Mouse (Mus musculus): ENCODE data around the gene Gm12666. TPM values are rescaled to one million over a fixed set of nuclear protein-coding genes. Genes with fewer than 3 reads are reported as not detected.
"Not testable (repeated sequence)": the region's sequence is repeated elsewhere in the genome, so short reads cannot be mapped to it uniquely, and the experiment has no call there.

Gene Gm12666
- 9.1 and 14.3 TPM in 2 replicates for total RNA-seq (2012; rRNA removed)

- DNase-seq (ENCODE audit: low read depth, low spot score); H3K27ac ChIP-seq (ENCODE audit: insufficient read depth, low read depth, low read length, poor library complexity, severe bottlenecking); H3K4me3 ChIP-seq (ENCODE audit: insufficient read depth in 1 of 2, low read depth in 1 of 2, low read length in 2 of 2, poor library complexity in 1 of 2, severe bottlenecking in 1 of 2); in situ Hi-C loops (cut with MboI; ENCODE audit: low sequenced_read_pairs in 2 of 2, unreplicated experiment in 2 of 2); H3K36me3 ChIP-seq (ENCODE audit: control insufficient read depth, insufficient read depth, low read length, poor library complexity, severe bottlenecking); H3K4me1 ChIP-seq (ENCODE audit: control insufficient read depth in 2 of 2, insufficient read depth in 2 of 2, low read length in 2 of 2, poor library complexity in 1 of 2); H3K9me3 ChIP-seq (ENCODE audit: control insufficient read depth, insufficient read depth, low read depth, low read length); H3K9ac ChIP-seq (ENCODE audit: insufficient read depth, low read depth, low read length, poor library complexity, severe bottlenecking): not testable (repeated sequence)
Observed at GRCm38 (mm10) chr4:92191649-92192048, at the start of gene Gm12666. Gene Gm12666 (minus strand): TSS chr4:92191749.

GRCm38 (mm10) chr4:92226326-92226725, 34.8 kb upstream of the Gm12666 start:
- no peak for DNase-seq (ENCODE audit: low read depth, low spot score)
- TF ChIP-seq HCFC1 (IDR thresholded peaks at IDR 0.05; ENCODE audit: borderline replicate concordance, insufficient read depth, low read length) = no peak
- TF ChIP-seq ZNF384 (IDR thresholded peaks at IDR 0.05; ENCODE audit: low read depth, low read length) = no peak
- no peak for TF ChIP-seq MAFK (IDR thresholded peaks at IDR 0.05; ENCODE audit: insufficient read depth, low read depth, low read length)
- no peak for TF ChIP-seq ZC3H11A (IDR thresholded peaks at IDR 0.05; ENCODE audit: borderline replicate concordance, low read depth, low read length)
- no peak for TF ChIP-seq CHD2 (IDR thresholded peaks at IDR 0.05; ENCODE audit: low read depth, low read length)
- Histone ChIP-seq H3K4me3 (ENCODE audit: insufficient read depth in 1 of 2, low read depth in 1 of 2, low read length in 2 of 2, poor library complexity in 1 of 2, severe bottlenecking in 1 of 2) (no peak overlapping the region), H3K27ac (ENCODE audit: insufficient read depth, low read depth, low read length, poor library complexity, severe bottlenecking) (no peak overlapping the region), H3K9ac (ENCODE audit: insufficient read depth, low read depth, low read length, poor library complexity, severe bottlenecking) (no peak overlapping the region), H3K36me3 (ENCODE audit: control insufficient read depth, insufficient read depth, low read length, poor library complexity, severe bottlenecking) (no peaks in the 10 kb centered on the region), H3K4me1 (ENCODE audit: control insufficient read depth in 2 of 2, insufficient read depth in 2 of 2, low read length in 2 of 2, poor library complexity in 1 of 2) (no peaks in the 10 kb centered on the region), H3K9me3 (ENCODE audit: control insufficient read depth, insufficient read depth, low read depth, low read length) (no peaks in the 10 kb centered on the region)
- in situ Hi-C loops (cut with MboI; ENCODE audit: low sequenced_read_pairs in 2 of 2, unreplicated experiment in 2 of 2) = no loop called here

- Histone ChIP-seq H3K36me3 (ENCODE audit: control insufficient read depth, insufficient read depth, low read length, poor library complexity, severe bottlenecking) (no peaks in the 10 kb centered on the region), H3K4me3 (ENCODE audit: insufficient read depth in 1 of 2, low read depth in 1 of 2, low read length in 2 of 2, poor library complexity in 1 of 2, severe bottlenecking in 1 of 2) (no peak overlapping the region), H3K27ac (ENCODE audit: insufficient read depth, low read depth, low read length, poor library complexity, severe bottlenecking) (no peak overlapping the region), H3K4me1 (ENCODE audit: control insufficient read depth in 2 of 2, insufficient read depth in 2 of 2, low read length in 2 of 2, poor library complexity in 1 of 2) (no peaks in the 10 kb centered on the region), H3K9me3 (ENCODE audit: control insufficient read depth, insufficient read depth, low read depth, low read length) (no peaks in the 10 kb centered on the region), H3K9ac (ENCODE audit: insufficient read depth, low read depth, low read length, poor library complexity, severe bottlenecking) (no peak overlapping the region)
- no peak for TF ChIP-seq ZC3H11A (IDR thresholded peaks at IDR 0.05; ENCODE audit: borderline replicate concordance, low read depth, low read length)
- no peak for TF ChIP-seq ZNF384 (IDR thresholded peaks at IDR 0.05; ENCODE audit: low read depth, low read length)
- TF ChIP-seq HCFC1 (IDR thresholded peaks at IDR 0.05; ENCODE audit: borderline replicate concordance, insufficient read depth, low read length) = no peak
- TF ChIP-seq MAFK (IDR thresholded peaks at IDR 0.05; ENCODE audit: insufficient read depth, low read depth, low read length) = no peak
- TF ChIP-seq CHD2 (IDR thresholded peaks at IDR 0.05; ENCODE audit: low read depth, low read length) = no peak
- in situ Hi-C loops (cut with MboI; ENCODE audit: low sequenced_read_pairs in 2 of 2, unreplicated experiment in 2 of 2) = no loop called here
- no peak for DNase-seq (ENCODE audit: low read depth, low spot score)
Observed at GRCm38 (mm10) chr4:92216286-92216685, 24.7 kb upstream of the Gm12666 start.

GRCm38 (mm10) chr4:92152646-92153045, 38.9 kb downstream of the Gm12666 start:
- Histone ChIP-seq H3K4me1 (ENCODE audit: control insufficient read depth in 2 of 2, insufficient read depth in 2 of 2, low read length in 2 of 2, poor library complexity in 1 of 2) (no peaks in the 10 kb centered on the region), H3K4me3 (ENCODE audit: insufficient read depth in 1 of 2, low read depth in 1 of 2, low read length in 2 of 2, poor library complexity in 1 of 2, severe bottlenecking in 1 of 2) (no peak overlapping the region), H3K9ac (ENCODE audit: insufficient read depth, low read depth, low read length, poor library complexity, severe bottlenecking) (no peak overlapping the region), H3K9me3 (ENCODE audit: control insufficient read depth, insufficient read depth, low read depth, low read length) (no peaks in the 10 kb centered on the region), H3K27ac (ENCODE audit: insufficient read depth, low read depth, low read length, poor library complexity, severe bottlenecking) (no peak overlapping the region), H3K36me3 (ENCODE audit: control insufficient read depth, insufficient read depth, low read length, poor library complexity, severe bottlenecking) (no peaks in the 10 kb centered on the region)
- in situ Hi-C loops (cut with MboI; ENCODE audit: low sequenced_read_pairs in 2 of 2, unreplicated experiment in 2 of 2) = no loop called here
- no peak for DNase-seq (ENCODE audit: low read depth, low spot score)
- TF ChIP-seq HCFC1 (IDR thresholded peaks at IDR 0.05; ENCODE audit: borderline replicate concordance, insufficient read depth, low read length) (no peak), ZC3H11A (IDR thresholded peaks at IDR 0.05; ENCODE audit: borderline replicate concordance, low read depth, low read length) (no peak), MAFK (IDR thresholded peaks at IDR 0.05; ENCODE audit: insufficient read depth, low read depth, low read length) (no peak), ZNF384 (IDR thresholded peaks at IDR 0.05; ENCODE audit: low read depth, low read length) (no peak), CHD2 (IDR thresholded peaks at IDR 0.05; ENCODE audit: low read depth, low read length) (no peak)

- H3K36me3 ChIP-seq (ENCODE audit: control insufficient read depth, insufficient read depth, low read length, poor library complexity, severe bottlenecking) = no peaks in the 10 kb centered on the region
- H3K4me1 ChIP-seq (ENCODE audit: control insufficient read depth in 2 of 2, insufficient read depth in 2 of 2, low read length in 2 of 2, poor library complexity in 1 of 2) = no peaks in the 10 kb centered on the region
- H3K27ac ChIP-seq (ENCODE audit: insufficient read depth, low read depth, low read length, poor library complexity, severe bottlenecking) = no peak within 1 kb of the TSS
- DNase-seq (ENCODE audit: low read depth, low spot score) = no peak
- no peak for TF ChIP-seq ZNF384 (IDR thresholded peaks at IDR 0.05; ENCODE audit: low read depth, low read length)
- no peak for TF ChIP-seq MAFK (IDR thresholded peaks at IDR 0.05; ENCODE audit: insufficient read depth, low read depth, low read length)
- TF ChIP-seq CHD2 (IDR thresholded peaks at IDR 0.05; ENCODE audit: low read depth, low read length) = no peak
- no peak for TF ChIP-seq ZC3H11A (IDR thresholded peaks at IDR 0.05; ENCODE audit: borderline replicate concordance, low read depth, low read length)
- no peak for TF ChIP-seq HCFC1 (IDR thresholded peaks at IDR 0.05; ENCODE audit: borderline replicate concordance, insufficient read depth, low read length)
- no peak within 1 kb of the TSS for H3K4me3 ChIP-seq (ENCODE audit: insufficient read depth in 1 of 2, low read depth in 1 of 2, low read length in 2 of 2, poor library complexity in 1 of 2, severe bottlenecking in 1 of 2)
- no peaks in the 10 kb centered on the region for H3K9me3 ChIP-seq (ENCODE audit: control insufficient read depth, insufficient read depth, low read depth, low read length)
- no peak within 1 kb of the TSS for H3K9ac ChIP-seq (ENCODE audit: insufficient read depth, low read depth, low read length, poor library complexity, severe bottlenecking)
- in situ Hi-C loops (cut with MboI; ENCODE audit: low sequenced_read_pairs in 2 of 2, unreplicated experiment in 2 of 2) = no loop called here
Observed at GRCm38 (mm10) chr4:92147134-92147533, 44.4 kb downstream of the Gm12666 start, which contains the start of gene Izumo3. Gene Izumo3 (minus strand): TSS chr4:92147234.

Other genes starting within 250 kb of the Gm12666 start
- not detected in 2 replicates for gene Izumo3, start 44.5 kb downstream of the Gm12666 start, total RNA-seq (2012; rRNA removed)